29 mouse cellular contexts compared by ENCODE assay signal in the genomic region with DNA sequence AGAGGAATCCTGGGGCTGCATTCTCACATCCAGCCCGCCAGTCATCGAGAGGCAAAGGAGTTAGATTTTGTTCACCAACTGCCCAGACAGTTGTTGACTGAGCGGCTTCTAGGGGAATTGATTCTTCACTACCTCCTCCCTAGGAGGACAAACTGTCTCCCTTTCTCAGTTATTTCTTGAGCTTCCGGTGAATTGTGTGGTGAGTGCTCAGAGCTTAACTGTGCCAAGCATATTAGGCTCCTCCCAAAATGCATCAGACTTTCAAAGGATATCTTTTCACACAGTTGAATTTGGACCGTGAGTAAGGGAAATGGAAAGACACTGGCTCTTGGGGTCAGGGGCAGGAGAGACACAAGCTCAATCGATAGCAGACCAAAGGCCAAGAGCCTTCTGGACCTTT. TPM values are rescaled to one million over a fixed set of nuclear protein-coding genes. Genes with fewer than 3 reads are reported as not detected.
"Had no signal": no experiment of that assay in that cellular context is flagged by ENCODE, and none has a peak within 500 bp of the region (broad histone marks: within the 10 kb centered on the region; RNA-seq: fewer than 3 reads in every experiment).

No protein-coding gene starts in this region.

- H3K9me3 ChIP-seq: embryonic facial prominence, embryonic 10.5 days; embryonic facial prominence, embryonic 12.5 days; embryonic facial prominence, embryonic 13.5 days; embryonic facial prominence, embryonic 15.5 days; forebrain, embryonic 10.5 days; forebrain, embryonic 12.5 days; forebrain, embryonic 13.5 days; forebrain, embryonic 15.5 days had no signal

- H3K4me2 ChIP-seq: embryonic facial prominence, embryonic 12.5 days; embryonic facial prominence, embryonic 13.5 days; embryonic facial prominence, embryonic 15.5 days; forebrain, embryonic 12.5 days; forebrain, embryonic 13.5 days; forebrain, embryonic 15.5 days had no signal

- H3K36me3 ChIP-seq: embryonic facial prominence, embryonic 12.5 days; embryonic facial prominence, embryonic 13.5 days; embryonic facial prominence, embryonic 15.5 days; forebrain, embryonic 10.5 days; forebrain, embryonic 12.5 days; forebrain, embryonic 15.5 days had no signal

- DNase-seq: cerebellum, adult 9-10 months; cerebellum, adult 9-11 months; cerebellum, postnatal 10 days; cerebellum, postnatal 14 days; cerebellum, postnatal 25 days; cerebellum, postnatal 36 days; embryo, embryonic 11 days; forebrain, postnatal 0 days; gastrocnemius, adult 2 months; gastrocnemius, postnatal 10 days; gastrocnemius, postnatal 14 days; gastrocnemius, postnatal 25 days; gastrocnemius, postnatal 36 days; heart, adult 11 months; heart, adult 18-20 months; heart, adult 2 months had no signal

- H3K4me3 ChIP-seq: embryonic facial prominence, embryonic 10.5 days; embryonic facial prominence, embryonic 12.5 days; embryonic facial prominence, embryonic 13.5 days; embryonic facial prominence, embryonic 15.5 days; erythroblast, embryonic 14.5 days; forebrain, embryonic 10.5 days; forebrain, embryonic 12.5 days; forebrain, embryonic 13.5 days; forebrain, embryonic 15.5 days; gastrocnemius, adult 2 months; heart, adult 2 months had no signal

- H3K27me3 ChIP-seq: embryonic facial prominence, embryonic 12.5 days; embryonic facial prominence, embryonic 13.5 days; embryonic facial prominence, embryonic 15.5 days; forebrain, embryonic 12.5 days; forebrain, embryonic 13.5 days; forebrain, embryonic 15.5 days had no signal

- ATAC-seq: forebrain, embryonic 13.5 days; forebrain, embryonic 14.5 days; forebrain, embryonic 15.5 days; forebrain, embryonic 16.5 days; forebrain, postnatal 0 days had no signal

- H3K27ac ChIP-seq: embryonic facial prominence, embryonic 10.5 days; embryonic facial prominence, embryonic 12.5 days; embryonic facial prominence, embryonic 13.5 days; embryonic facial prominence, embryonic 15.5 days; forebrain, embryonic 10.5 days; forebrain, embryonic 12.5 days; forebrain, embryonic 13.5 days; forebrain, embryonic 15.5 days; gastrocnemius, adult 2 months; heart, adult 2 months had no signal

- H3K4me1 ChIP-seq: embryonic facial prominence, embryonic 10.5 days; embryonic facial prominence, embryonic 12.5 days; embryonic facial prominence, embryonic 13.5 days; embryonic facial prominence, embryonic 15.5 days; forebrain, embryonic 10.5 days; forebrain, embryonic 12.5 days; forebrain, embryonic 13.5 days; forebrain, embryonic 15.5 days had no signal

- H3K9ac ChIP-seq: embryonic facial prominence, embryonic 12.5 days; embryonic facial prominence, embryonic 13.5 days; embryonic facial prominence, embryonic 15.5 days; forebrain, embryonic 12.5 days; forebrain, embryonic 13.5 days; forebrain, embryonic 15.5 days; forebrain, postnatal 0 days had no signal

RNA-seq across cellular contexts. Expression of gene Adam23, which starts 39.0 kb away (rescaled TPM):
- total RNA-seq: common myeloid progenitor, adult 5-6 weeks; granulocyte monocyte progenitor cell, adult 5-6 weeks had no signal
- polyA plus RNA-seq: erythroblast, embryonic 14.5 days had no signal
